Mouse (Mus musculus) mesoderm, embryonic 11.5 days (tissue): ENCODE results near the gene Surf2.
"Not testable (repeated sequence)": the region's sequence is repeated elsewhere in the genome, so short reads cannot be mapped to it uniquely, and the experiment has no call there.

Source experiments
- DNase-seq: peaks from one replicate; pipeline ENCODE4 v3.0.0-alpha.2; 2012; ENCODE audit warnings: low read depth, low spot score

Gene Surf2

GRCm38 (mm10) chr2:26915927-26916728 lies at the start of gene Surf2, which contains the start of gene Surf1:
Gene Surf2 (plus strand): TSS chr2:26916367.
Gene Surf1 (minus strand): TSS chr2:26916530.
- DNase-seq = peak; percentile 86

DNA sequence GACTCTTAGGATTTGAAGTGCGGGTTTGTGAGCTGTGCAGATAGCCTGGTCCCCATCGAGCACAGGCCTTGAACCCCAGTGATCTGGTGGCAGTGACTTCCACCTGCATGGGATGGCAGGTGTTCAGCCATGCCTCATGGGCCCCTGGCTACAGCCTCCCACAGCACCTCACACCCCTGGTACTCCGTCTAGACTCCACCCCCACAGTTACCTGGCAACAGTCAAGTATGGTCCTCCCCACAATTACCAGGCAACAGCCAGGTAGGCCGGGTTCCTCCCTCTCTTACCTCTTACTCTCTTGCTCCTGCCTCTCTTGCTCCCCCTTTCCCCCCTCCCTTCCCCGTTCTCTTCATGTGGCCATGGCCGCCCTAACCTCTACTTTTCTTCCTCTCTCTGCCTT lies 45.5 kb upstream of the Surf2 start:
- DNase-seq = no peak

GRCm38 (mm10) chr2:26878571-26878970 lies 37.6 kb upstream of the Surf2 start:
- no peak for DNase-seq

- not testable (repeated sequence) for DNase-seq
Observed at GRCm38 (mm10) chr2:26885541-26885940, 30.6 kb upstream of the Surf2 start.

GRCm38 (mm10) chr2:26886170-26886569 lies 30.0 kb upstream of the Surf2 start:
- DNase-seq = not testable (repeated sequence)

DNA sequence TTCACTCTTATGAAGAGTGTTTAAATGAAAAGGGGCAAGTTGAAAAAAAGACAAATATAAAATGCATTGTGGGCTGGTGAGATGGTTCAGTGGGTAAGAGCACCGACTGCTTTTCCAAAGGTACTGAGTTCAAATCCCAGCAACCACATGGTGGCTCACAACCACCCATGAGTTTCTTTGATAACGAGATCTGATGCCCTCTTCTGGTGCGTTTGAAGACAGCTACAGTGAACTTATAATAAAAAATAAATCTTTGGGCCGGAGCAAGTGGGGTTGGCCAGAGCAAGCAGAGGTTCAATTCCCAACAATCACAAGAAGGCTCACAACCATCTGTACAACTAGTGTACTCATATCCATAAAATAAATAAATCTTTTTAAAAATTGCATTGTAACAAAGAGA lies 20.3 kb upstream of the Surf2 start:
- DNase-seq = no peak

DNA sequence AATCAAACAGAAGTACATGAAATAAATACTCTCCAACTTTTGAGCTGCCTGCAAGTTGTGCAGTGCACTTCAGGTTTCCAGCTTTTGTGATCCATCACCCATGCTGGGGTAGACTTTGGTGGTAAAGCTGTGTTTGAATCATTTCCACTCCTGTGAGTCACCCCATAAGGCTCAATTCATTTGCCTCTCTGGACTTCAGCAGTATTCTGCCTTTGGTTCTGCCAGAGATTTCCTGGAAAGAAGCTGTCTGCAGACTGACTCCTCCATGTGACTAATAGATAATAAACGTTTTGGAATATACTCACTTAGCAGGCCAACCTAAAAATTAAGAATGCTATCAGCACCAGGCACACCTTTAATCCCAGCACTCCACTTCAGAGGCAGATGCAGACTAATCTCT lies 15.4 kb upstream of the Surf2 start:
- DNase-seq = no peak

DNA sequence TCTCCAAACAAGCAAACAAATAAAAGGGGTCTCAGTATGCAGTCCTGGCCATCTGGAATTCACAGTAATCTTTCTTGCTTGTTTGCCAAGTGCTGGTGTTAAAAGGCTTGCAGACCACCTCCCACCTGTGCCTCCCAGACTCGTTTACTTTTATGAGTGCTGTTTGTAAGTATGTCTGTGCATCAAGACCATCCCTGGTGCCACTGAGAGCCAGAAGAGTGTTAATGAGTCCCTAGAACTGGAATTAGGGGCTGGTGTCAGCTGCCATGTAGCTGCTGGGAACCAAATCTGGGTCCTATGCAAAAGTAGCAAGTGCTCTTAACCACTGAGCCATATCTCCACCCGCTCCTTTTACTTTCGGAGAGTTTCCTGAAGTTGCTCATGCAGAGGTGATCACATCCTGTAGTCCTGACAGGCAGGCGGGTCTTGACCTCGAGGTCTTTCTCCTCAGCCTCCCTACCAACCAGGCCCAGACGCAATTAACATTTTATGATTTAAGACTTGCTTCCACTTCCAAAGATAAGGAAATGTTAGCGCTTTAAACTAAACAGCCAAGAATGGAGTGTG lies 14.2 kb upstream of the Surf2 start:
- DNase-seq = no peak

- DNase-seq = peak; percentile 96
Observed at GRCm38 (mm10) chr2:26902467-26903220, 13.5 kb upstream of the Surf2 start, which contains the start of gene Surf6. Gene Surf6 (minus strand): TSS chr2:26902879.

DNA sequence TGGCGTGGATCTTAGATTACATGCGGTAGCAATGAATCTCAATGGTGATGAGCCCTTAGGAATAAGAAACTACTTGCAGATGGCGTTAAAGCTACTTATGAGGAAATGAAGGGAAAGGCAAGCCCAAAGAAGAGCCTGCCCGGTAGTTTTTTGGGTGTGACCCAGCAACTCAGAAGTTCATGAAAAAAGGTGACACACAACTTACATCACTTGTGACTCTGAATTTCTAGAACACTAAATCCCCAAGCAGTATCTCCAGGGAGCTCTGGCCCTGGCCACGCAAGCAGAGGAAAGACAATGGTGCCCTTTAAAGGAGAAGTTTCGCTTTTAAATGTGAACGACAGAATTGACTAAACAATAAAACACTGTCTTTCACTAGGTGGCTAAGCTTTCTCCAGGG lies 12.9 kb upstream of the Surf2 start:
- DNase-seq = no peak

GRCm38 (mm10) chr2:26905936-26906335 lies 10.2 kb upstream of the Surf2 start:
- no peak for DNase-seq

- no peak for DNase-seq
Observed at GRCm38 (mm10) chr2:26906431-26906830, 9.7 kb upstream of the Surf2 start.

GRCm38 (mm10) chr2:26907109-26907508 lies 9.1 kb upstream of the Surf2 start:
- peak; percentile 50 for DNase-seq

- DNase-seq = no peak
Observed at GRCm38 (mm10) chr2:26908710-26909386, 7.3 kb upstream of the Surf2 start.

DNA sequence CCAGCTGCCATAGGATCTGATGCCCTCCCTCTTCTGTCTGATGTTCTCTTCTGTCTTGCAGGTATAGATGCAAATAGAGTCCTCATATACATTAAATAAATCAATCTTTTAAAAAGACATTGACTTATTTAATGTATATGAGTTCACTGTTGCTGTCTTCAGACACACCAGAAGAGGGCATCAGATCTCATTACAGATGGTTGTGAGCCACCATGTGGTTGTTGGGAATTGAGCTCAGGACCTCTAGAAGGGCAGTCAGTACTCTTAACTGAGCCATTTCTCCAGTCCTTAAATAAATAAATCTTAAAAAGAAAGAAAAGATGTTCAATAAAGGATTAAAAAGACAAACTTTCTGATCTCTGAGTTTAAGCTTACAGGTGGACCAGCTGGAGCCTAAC lies 6.8 kb upstream of the Surf2 start:
- no peak for DNase-seq

- peak; percentile 100 for DNase-seq
Observed at GRCm38 (mm10) chr2:26910124-26910993, 5.8 kb upstream of the Surf2 start, which contains the start of the genes Med22 and Rpl7a. Gene Med22 (minus strand): TSS chr2:26910677. Gene Rpl7a (plus strand): TSS chr2:26910764.

- peak; percentile 76 for DNase-seq
Observed at GRCm38 (mm10) chr2:26910994-26911765, 5.0 kb upstream of the Surf2 start.

GRCm38 (mm10) chr2:26912253-26912770 lies 3.9 kb upstream of the Surf2 start:
- no peak for DNase-seq

- DNase-seq = no peak
Observed at GRCm38 (mm10) chr2:26913416-26914147, 2.6 kb upstream of the Surf2 start.
